Mouse (Mus musculus): ENCODE measurements around the gene Fbf1.
"Not testable (repeated sequence)": the region's sequence is repeated elsewhere in the genome, so short reads cannot be mapped to it uniquely, and the experiment has no call there.

Gene Fbf1

GRCm38 (mm10) chr11:116106963-116107776 lies 60.8 kb downstream of the Fbf1 start:
- no peak for DNase-seq

- DNase-seq, result no peak
Measured at GRCm38 (mm10) chr11:116106154-116106962, 61.6 kb downstream of the Fbf1 start.

- DNase-seq, result no peak
Measured at GRCm38 (mm10) chr11:116105065-116105464, 62.9 kb downstream of the Fbf1 start.

DNA sequence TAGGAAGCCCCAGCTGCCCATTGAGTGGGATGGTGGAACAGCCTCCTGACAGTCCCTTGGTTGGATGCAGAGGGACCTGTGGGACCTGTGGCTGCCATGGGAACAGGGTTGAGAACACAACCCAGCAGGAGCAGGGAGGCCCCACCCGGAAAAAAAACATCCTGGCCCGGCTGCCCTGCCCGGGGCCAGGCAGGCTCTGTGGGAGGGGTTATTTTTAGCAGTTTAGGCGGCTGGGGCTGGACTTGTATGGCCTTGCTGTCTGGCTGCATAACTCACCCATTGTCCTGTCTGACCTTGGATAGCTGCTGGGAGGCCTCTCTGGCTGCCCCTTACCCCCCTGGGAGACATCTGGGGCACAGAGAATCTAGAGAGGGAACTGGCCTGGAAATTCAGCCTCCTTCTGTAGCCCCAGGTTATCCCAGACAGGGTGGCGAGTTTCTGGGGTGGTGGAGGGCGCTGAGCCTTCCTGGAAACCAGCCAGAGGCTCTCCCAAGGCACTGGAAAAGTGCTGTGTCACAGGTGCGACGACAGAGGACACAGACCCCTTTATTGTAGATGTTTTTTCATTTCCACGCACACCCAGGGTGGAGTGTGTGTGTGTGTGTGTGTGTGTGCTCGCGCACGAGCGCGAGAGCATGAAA lies 63.8 kb downstream of the Fbf1 start:
- DNase-seq, result peak; percentile 80 to 85

DNA sequence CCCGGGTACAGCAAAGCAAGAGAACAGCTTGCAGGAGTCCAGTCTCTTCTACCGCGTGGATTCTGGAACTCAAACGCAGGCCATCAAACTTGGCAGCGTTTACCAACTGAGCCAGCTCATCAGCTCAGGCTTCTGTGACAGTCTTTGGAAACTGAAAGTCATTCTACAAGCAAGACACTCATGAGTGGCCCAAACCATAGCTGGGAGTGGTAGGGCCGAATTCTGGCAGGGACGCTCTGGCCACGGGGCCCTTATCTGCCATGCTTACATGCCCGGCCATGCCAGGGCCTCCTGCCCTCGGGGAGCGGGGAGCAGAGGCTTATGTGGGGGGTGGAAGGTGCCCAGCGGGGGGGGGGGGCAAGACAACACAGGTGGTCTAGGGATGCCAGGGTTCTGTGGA lies 64.4 kb downstream of the Fbf1 start:
- no peak for DNase-seq

DNA sequence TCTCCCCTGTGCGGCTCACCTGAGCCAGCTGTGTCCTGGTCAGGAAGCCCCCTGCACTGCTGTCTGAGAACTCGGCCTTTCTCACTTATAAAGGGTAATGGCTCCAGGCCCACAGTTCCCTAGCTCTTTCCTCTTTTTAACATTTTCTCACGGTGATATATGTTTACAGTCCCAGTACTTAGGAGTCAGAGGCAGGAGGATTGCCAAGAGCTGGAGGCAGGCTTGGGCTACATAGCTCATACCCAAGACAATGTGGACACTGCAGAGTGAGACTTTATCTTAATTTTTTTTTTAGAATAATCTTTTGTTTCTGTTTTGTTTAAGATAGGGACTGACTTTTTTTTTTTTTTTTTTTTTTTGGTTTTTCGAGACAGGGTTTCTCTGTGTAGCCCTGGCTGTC lies 65.5 kb downstream of the Fbf1 start:
- no peak for DNase-seq

GRCm38 (mm10) chr11:116101931-116102381 lies 66.0 kb downstream of the Fbf1 start:
- peak; percentile 48 to 57 for DNase-seq

DNA sequence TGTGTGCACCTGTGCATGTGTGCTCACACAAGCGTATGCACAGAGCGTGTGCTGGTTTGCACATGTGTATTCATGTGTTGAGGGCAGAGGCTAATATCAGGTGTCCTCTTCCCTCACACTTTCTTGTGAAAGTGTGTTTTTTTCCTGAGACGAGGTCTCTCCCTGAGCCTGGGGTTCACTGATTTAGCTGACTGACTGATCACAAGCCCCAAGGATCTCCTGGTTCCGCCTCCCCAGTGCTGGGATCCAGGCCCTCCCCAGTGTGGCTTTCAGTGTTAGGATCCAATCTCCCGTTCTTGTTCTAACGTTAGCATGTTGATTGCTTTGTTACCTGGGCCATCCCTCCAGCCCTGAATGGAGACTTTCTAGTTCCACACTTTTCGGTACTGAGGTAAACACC lies 67.1 kb downstream of the Fbf1 start:
- DNase-seq, result no peak

GRCm38 (mm10) chr11:116100385-116100784 lies 67.6 kb downstream of the Fbf1 start:
- peak; percentile 83 to 87 for DNase-seq

GRCm38 (mm10) chr11:116099462-116099861 lies 68.5 kb downstream of the Fbf1 start:
- no peak for DNase-seq

GRCm38 (mm10) chr11:116098711-116099460 lies 69.1 kb downstream of the Fbf1 start:
- no peak for DNase-seq

DNA sequence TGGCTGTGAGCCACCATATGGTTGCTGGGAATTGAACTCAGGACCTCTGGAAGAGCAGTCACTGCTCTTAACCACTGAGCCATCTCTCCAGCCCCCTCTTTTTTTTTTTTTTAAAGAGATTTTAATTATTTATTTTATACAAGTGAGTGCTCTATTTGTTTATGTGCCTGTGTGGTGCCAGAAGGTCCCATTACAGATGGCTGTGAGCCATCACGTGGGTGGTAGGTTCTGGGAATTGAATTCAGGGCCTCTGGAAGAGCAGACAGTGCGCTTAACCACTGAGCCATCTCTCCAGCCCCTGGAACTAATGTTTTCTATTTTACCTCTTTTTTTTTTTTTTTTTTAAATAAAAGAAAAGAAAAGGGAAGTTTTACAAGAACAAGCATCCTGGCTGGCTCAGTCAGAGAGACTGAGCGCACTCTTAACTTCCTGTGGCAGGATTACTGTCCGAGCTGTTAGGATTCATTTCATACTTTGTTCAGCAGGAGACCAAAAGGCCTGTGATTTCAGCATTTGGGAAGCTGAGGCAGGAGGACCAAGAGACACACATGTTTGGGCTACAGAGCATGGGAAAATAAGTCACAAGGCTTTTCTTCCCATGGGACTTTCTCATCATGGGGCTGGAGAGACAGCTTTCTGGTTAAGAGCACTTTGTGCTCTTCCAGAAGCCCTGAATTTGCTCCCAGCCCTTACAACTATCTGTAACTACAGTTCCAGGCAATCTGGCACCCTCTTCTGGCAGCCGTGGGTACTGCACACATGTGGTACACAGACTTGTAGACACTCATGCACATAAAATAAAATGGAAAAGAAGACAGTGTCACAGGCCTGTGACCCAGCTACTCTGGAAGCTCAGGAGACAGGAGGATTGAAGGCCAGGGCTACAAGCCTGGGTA lies 71.5 kb downstream of the Fbf1 start:
- no peak for DNase-seq

GRCm38 (mm10) chr11:116095573-116095972 lies 72.4 kb downstream of the Fbf1 start:
- peak; percentile 69 to 75 for DNase-seq

DNA sequence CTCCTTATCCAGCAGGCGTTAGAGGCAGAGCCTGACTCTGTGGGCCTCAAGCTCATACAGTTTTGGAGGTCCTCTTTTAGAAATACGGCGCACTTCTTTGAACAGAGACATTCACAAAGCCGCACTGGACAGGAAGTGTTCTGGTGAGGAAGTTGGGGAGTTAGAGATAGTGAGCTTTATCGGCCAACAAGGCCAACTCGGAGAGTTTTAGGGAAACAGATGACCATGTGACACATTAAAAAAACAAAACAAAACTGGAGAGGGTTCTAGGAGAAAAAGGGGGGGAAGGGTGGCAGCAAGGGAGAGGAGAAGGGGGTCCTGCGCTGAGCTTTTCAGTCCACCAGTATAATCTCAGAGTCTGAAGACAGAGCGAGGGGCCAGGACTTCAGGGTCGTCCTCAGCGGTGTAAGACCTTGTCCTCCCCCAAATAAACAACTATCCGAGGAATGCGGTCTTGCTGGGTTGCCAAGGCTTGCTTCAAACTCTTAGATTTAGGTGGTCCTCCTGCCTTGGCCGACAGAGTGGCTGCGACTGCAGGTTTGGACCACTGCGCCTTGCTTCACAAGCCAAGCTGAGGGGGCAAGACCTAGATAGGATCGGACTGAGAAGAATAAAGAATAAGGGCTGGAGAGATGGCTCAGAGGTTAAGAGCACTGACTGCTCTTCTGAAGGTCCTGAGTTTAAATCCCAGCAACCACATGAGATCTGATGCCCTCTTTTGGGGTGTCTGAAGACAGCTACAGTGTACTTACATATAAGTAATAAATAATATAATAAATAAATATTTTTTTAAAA lies 74.0 kb downstream of the Fbf1 start:
- no peak for DNase-seq

- not testable (repeated sequence) for DNase-seq
Measured at GRCm38 (mm10) chr11:116092959-116093358, 75.0 kb downstream of the Fbf1 start.

All from lung, adult 18-20 months (tissue).